Mouse (Mus musculus) colon, adult 2 months (tissue): ENCODE data around the gene Atp5mpl. TPM values are rescaled to one million over a fixed set of nuclear protein-coding genes. Genes with fewer than 3 reads are reported as not detected.

Source experiments
- polyA plus RNA-seq: library from polyadenylated mRNA; depleted of rRNA; stranded (reverse); fragments of >200 nt; gene quantifications from 2 replicates; pipeline ENCODE4 v1.2.3, GENCODE M21; 2012; rRNA removed

Atp5mpl gene
- 22.8 and 39.5 TPM in 2 replicates for polyA plus RNA-seq

GRCm38 (mm10) chr12:111966683-111967173, at the start of gene Atp5mpl:
TSS of gene Atp5mpl (minus strand) at chr12:111966977.

GRCm38 (mm10) chr12:111980887-111981367, 14.2 kb upstream of the Atp5mpl start, which contains the start of gene Rd3l:
TSS of gene Rd3l (minus strand) at chr12:111981317.

GRCm38 (mm10) chr12:111971231-111971686, 4.5 kb upstream of the Atp5mpl start, which contains the start of gene Tdrd9:
TSS of gene Tdrd9 (plus strand) at chr12:111971559.

Other genes with a start within 250 kb of the Atp5mpl start
- gene Klc1, start 208.1 kb downstream of the Atp5mpl start, polyA plus RNA-seq = 102 and 104 TPM in 2 replicates
- 6.7 and 7.9 TPM in 2 replicates for gene Xrcc3, start 153.1 kb downstream of the Atp5mpl start, polyA plus RNA-seq
- 45.8 and 54.2 TPM in 2 replicates for gene Zfyve21, start 152.8 kb downstream of the Atp5mpl start, polyA plus RNA-seq
- 23.8 and 25.4 TPM in 2 replicates for gene Ppp1r13b, start 58.9 kb downstream of the Atp5mpl start, polyA plus RNA-seq
- gene Tdrd9, start 4.6 kb upstream of the Atp5mpl start, polyA plus RNA-seq = 0.02 and 0.13 TPM in 2 replicates
- 0.13 TPM in 1 of 2 replicates, not detected in the other for gene Rd3l, start 14.3 kb upstream of the Atp5mpl start, polyA plus RNA-seq
- 81.5 and 104 TPM in 2 replicates for gene Aspg, start 139.7 kb upstream of the Atp5mpl start, polyA plus RNA-seq
- 13.6 and 16.9 TPM in 2 replicates for gene Kif26a, start 179.2 kb upstream of the Atp5mpl start, polyA plus RNA-seq